Mouse (Mus musculus) left cerebral cortex, adult 9 months (tissue): ENCODE measurements at regions not wholly inside any gene's neighbourhood (a gene's known extent, or its start where the extent isn't known, plus 50 kb on each side); places are given as distances from the start of the nearest gene placed in this dataset.
"Not testable (repeated sequence)": the region's sequence is repeated elsewhere in the genome, so short reads cannot be mapped to it uniquely, and the experiment has no call there.

Experiments used
- DNase-seq, 2 experiments: peaks; one replicate each; pipeline ENCODE4 v3.0.0; 2022; ENCODE audit warnings: low spot score in 2 of 2

GRCm38 (mm10) chr2:84042793-84043192 lies 52.4 kb downstream of the Gm13691 start:
- no peak for DNase-seq

GRCm38 (mm10) chr2:84048398-84049140 lies 58.2 kb downstream of the Gm13691 start:
- no peak for DNase-seq

- no peak for DNase-seq
These were observed 61.6 kb downstream of the Gm13691 start for GRCm38 (mm10) chr2:84051883-84052331.

DNA sequence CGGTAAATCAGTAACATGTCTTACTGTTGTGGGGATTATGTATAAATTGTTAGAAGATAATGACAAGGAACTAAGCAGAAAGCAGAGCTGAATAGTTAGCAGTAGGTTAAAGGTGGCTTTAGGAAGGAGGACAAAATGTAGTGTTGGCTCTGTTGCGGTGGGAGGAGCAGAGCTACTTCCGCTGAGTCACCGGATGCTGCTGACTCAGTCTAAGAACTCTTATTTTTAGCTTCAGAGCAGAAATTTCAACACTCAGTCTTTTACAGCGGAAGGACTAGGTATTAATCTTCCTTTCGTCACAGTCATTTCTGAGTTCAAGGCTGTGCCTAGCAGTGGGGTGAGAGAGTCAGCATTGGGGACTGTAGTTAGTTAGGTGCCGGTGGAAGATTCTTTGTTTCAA lies 68.9 kb downstream of the Gm13691 start:
- DNase-seq, result no peak

GRCm38 (mm10) chr2:84061221-84061620 lies 70.9 kb downstream of the Gm13691 start:
- no peak for DNase-seq

- DNase-seq, result no peak
These were observed 74.0 kb downstream of the Gm13691 start for GRCm38 (mm10) chr2:84064371-84064770.

GRCm38 (mm10) chr2:84065061-84065460 lies 74.7 kb downstream of the Gm13691 start:
- peak in 1 of 2 experiments; percentile 8 for DNase-seq

DNA sequence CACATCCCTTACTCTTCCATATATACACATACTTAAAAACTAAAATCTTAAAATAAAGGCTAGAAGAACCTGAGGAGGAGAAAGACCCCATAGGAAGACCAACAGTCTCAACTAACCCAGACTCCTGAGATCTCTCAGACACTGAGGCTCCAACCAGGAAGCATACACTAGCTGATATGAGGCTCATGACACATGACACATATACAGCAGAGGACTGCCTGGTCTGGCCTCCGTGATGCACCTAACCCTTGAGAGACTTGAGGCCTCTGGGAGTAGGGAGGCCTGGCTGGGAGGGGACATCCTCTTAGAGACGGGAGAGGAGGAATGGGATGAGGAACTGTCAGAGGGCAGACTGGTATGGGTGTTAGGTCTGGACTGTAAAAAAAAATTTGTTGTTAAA lies 75.4 kb downstream of the Gm13691 start:
- no peak for DNase-seq

DNA sequence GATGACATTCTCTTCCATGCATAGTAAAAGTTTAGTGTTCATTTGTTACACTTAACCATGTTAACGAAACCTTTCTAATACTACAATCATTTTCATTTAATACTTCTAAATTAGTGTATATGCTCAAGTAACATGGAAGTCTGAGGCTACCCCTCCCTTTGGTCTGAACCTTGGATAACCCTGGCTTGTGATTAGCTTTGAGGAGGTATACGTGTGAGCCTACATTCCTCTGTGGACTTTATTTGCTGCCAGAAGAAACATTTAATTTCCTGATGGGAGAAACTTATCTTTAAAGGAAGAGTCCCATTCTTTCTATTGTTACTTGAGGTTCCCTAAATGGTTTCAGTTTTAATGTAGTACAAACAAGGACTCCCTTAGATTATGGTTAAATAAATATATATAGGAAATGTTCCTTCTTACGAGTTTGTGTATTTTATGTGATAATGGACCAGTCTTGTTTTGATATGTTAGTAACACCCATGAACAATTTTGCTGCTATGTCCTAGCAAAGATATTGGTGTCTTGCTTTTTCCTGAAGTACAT lies 75.9 kb downstream of the Gm13691 start:
- no peak for DNase-seq

- DNase-seq, result no peak
These were observed 76.6 kb downstream of the Gm13691 start for GRCm38 (mm10) chr2:84066785-84067526.

- no peak for DNase-seq
These were observed 78.3 kb downstream of the Gm13691 start for GRCm38 (mm10) chr2:84068617-84069016.

DNA sequence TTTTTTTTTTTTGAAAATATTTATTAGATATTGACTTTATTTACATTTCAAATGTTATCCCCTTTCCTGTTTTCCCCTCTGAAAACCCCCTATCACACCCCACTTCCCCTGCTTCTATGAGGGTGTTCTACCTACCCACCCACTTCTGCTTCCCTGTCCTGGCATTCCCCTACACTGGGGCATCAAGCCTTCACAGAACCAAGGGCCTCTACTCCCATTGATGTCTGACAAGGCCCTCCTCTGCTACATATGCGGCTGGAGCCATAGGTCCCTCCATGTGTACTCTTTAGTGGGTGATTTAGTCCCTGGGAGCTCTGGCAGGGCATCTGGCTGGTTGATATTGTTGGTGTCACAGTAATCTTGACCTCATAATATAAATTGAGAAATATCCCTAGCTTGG lies 79.1 kb downstream of the Gm13691 start:
- DNase-seq, result not testable (repeated sequence)

DNA sequence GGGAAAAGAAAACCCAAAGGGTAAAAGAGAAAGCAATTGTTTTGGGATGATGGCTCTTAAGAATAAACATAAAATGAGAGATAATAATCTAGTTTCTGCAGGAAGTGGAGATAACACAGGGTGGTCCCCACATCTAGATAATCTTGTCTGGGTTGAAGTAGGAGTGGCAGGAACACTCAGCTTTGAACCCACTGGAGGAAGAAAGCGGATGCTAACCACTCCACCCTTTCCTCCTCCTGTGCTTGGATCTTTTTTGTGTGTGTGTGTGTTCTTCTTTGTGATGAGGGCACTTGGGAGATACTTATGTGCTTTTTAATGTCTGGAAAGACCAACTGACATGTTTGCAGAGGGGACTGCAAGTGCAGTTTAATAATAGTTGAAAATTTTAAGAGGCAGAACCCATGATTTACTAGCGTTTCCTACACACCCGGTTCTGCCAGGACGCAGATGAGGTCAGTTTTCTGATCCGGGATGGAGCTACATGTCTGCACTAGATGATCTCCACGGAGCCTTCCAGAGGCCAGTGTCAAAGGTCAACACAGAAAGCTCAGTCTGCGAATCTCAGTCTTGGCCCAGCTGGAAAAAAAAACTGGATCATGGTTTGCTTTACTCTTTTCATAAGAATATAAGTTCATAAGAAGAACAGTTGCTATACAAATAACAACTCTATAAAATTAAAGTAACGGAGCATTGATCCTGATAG lies 82.7 kb downstream of the Gm13691 start:
- no peak for DNase-seq

DNA sequence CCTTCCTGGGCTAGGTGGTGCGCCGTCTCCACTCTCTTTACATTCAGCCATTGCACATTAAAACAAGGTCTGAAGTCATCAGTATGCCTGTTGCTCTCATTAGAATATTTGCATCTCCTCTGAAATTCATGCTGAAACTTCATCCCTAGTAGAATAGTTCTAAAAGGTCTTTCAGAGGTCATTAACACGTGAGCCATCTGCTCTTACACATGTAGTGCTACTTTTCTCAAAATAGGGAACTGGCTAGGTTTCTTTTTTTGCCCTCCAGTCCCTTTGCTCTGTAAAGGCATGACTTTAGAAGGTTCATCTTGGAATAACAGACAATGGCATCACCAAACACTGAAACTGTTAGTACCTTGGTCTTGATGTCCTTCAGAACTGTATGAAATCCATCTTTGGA lies 85.6 kb downstream of the Gm13691 start:
- DNase-seq, result no peak

DNA sequence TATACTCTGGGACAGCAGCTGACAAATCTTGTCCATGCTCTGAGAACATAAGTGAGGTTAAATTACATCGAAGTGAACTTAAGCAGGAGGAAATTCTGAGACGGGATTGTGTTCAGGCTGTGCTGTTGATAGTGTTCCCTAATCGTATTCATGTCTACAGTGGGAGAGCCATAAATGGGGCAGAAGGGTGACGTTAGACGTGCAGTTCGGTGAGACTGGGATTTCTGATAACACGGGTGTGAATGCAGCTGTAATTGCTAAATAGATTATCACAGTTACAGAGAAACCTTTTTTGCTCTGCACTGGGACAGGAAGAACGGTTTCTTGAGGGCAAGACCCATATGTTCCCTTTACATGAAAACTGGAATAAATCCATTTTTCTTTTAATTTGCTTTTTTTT lies 88.9 kb downstream of the Gm13691 start:
- no peak for DNase-seq

DNA sequence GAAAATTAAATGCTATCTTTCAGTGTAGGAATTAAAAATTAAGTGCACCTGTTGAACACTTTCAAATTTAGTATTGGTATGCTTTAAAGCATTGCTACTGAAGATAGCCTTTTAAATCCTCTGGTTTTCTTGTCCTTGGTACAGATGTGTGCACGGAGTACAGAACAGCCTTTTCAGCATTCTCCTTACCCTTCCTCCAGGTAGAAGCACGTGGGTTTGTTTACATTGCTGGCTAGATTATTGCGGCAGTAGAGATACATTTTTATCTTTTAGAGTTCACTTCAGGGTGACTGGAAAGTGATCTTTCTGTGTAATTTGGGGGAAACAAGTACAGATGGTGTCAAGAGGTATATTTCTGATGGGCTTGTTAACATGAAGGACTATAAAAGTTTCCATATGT lies 89.9 kb downstream of the Gm13691 start:
- DNase-seq, result no peak

GRCm38 (mm10) chr2:84094751-84095150 lies 104.4 kb downstream of the Gm13691 start:
- DNase-seq, result peak in 1 of 2 experiments; percentile 2

GRCm38 (mm10) chr2:84098746-84099145 lies 108.4 kb downstream of the Gm13691 start:
- DNase-seq, result no peak

- DNase-seq, result peak in 1 of 2 experiments; percentile 3
These were observed 123.2 kb downstream of the Gm13691 start for GRCm38 (mm10) chr2:84113562-84113961.

GRCm38 (mm10) chr2:84119839-84120238 lies 129.5 kb downstream of the Gm13691 start:
- no peak for DNase-seq

DNA sequence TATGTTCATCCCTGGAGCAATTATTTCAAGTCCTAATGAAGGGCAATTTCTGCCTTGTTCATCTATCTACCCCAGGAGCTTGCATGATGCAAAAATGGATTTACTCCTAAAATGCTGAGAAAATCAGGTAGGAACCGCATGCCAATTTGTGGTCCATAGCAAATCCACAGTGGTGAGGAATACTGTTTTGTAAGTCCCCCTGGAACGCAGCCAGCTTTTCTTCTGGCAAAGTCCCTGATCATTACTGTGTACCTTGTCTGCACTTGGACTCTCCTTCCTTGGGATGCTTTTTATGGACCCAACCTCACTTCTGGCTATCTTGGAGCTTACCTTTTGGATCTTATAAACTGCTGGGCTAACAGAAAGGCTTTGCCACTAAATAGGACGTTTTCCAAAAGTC lies 137.2 kb downstream of the Gm13691 start:
- DNase-seq, result no peak

DNA sequence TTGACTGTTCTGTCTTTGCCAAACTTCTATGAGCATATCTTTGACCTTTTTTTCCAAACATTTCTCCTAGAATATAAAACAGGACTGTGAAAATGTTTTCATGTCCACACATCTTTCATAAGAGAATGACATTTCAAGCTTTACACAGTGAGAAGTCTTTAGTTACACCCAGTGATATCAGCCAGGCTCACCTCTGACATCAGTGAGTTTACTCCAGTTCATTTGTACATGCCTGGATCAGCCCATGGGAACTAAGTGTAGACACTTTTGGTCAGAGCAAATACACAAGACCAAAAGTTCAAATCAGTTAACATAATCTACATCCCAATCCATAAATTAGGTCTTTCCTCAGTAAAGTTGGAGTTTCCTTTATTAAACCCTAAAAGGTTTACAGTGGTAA lies 171.4 kb downstream of the Gm13691 start:
- DNase-seq, result no peak
